Mouse (Mus musculus): ENCODE data around the gene Kcnq2.

- TF ChIP-seq HCFC1 (IDR thresholded peaks at IDR 0.05; ENCODE audit: borderline replicate concordance, insufficient read depth, low read length), result no peak
- TF ChIP-seq ZC3H11A (IDR thresholded peaks at IDR 0.05; ENCODE audit: borderline replicate concordance, low read depth, low read length), result no peak
- TF ChIP-seq MAFK (IDR thresholded peaks at IDR 0.05; ENCODE audit: insufficient read depth, low read depth, low read length), result no peak
Measured at GRCm38 (mm10) chr2:181156248-181157121, 21.4 kb upstream of the Kcnq2 start, which contains the start of gene Eef1a2.

All from ES-E14 (cell line).